Mouse (Mus musculus) intestine, postnatal 0 days (tissue): ENCODE data around the gene Ubtf. TPM values are rescaled to one million over a fixed set of nuclear protein-coding genes. Genes with fewer than 3 reads are reported as not detected.

Experiments used
- ATAC-seq: fragments of 200-750 bp; cut with Nextera tagmentation; 2 replicates; pipeline ENCODE4 v1.8.0; 2017; ENCODE audit warnings: mild to moderate bottlenecking, moderate TSS enrichment, moderate library complexity
- H3K27ac ChIP-seq: fragments of 300-500 bp; sonication (generic); 2 replicates; pipeline ENCODE4 v1.5.1; 2014; ENCODE audit warnings: mild to moderate bottlenecking, low read depth, low read length, moderate library complexity
- H3K27me3 ChIP-seq: fragments of 300-500 bp; sonication (generic); replicated peaks from 2 replicates; pipeline ENCODE4 v1.6.1; 2014; ENCODE audit warnings: low read length, mixed read lengths; ENCODE audit not compliant: control insufficient read depth, insufficient read depth
- H3K36me3 ChIP-seq: fragments of 300-500 bp; sonication (generic); 2 replicates; pipeline ENCODE4 v1.6.1; 2014; ENCODE audit warnings: mild to moderate bottlenecking, moderate library complexity; ENCODE audit not compliant: control insufficient read depth, insufficient read depth
- H3K4me1 ChIP-seq: fragments of 300-500 bp; sonication (generic); replicated peaks from 2 replicates; pipeline ENCODE4 v1.6.1; 2014; ENCODE audit warnings: antibody characterized with exemption, low read length, mixed read lengths; ENCODE audit not compliant: control insufficient read depth, insufficient read depth
- H3K4me2 ChIP-seq: fragments of 300-500 bp; sonication (generic); replicated peaks from 2 replicates; pipeline ENCODE4 v1.6.1; 2014; ENCODE audit warnings: low read depth, mild to moderate bottlenecking, moderate library complexity
- H3K4me3 ChIP-seq: fragments of 300-500 bp; sonication (generic); 2 replicates; pipeline ENCODE4 v1.5.1; 2014; ENCODE audit warnings: low read depth, low read length
- H3K9ac ChIP-seq: fragments of 300-500 bp; sonication (generic); 2 replicates; pipeline ENCODE4 v1.6.1; 2014; ENCODE audit warnings: mild to moderate bottlenecking, low read depth, low read length
- H3K9me3 ChIP-seq: fragments of 300-500 bp; sonication (generic); 2 replicates; pipeline ENCODE4 v1.6.1; 2016; ENCODE audit warnings: mixed run types; ENCODE audit not compliant: control insufficient read depth
- CTCF ChIP-seq: sonication (generic); IDR thresholded peaks from 2 replicates; pipeline ENCODE4 v1.5.1; 2016; ENCODE audit warnings: low read depth, mild to moderate bottlenecking, control low read depth, antibody characterized with exemption, moderate library complexity
- WGBS: fragments of 180-500 bp; shearing (Covaris S2); extraction: QIAGEN DNeasy Blood & Tissue Kit; methylation state at CpG from one replicate; pipeline ENCODE4 v1.1.7; 2014; 5-methylcytosine and 5-hydroxymethylcytosine counted together
- polyA plus RNA-seq: library from polyadenylated mRNA; unstranded; fragments of >200 nt; fragmentation: Nextera tagmentation; extraction: Ambion mirVana; gene quantifications from 2 replicates; pipeline ENCODE4 v1.2.1, GENCODE M21; 2015

Ubtf gene
- polyA plus RNA-seq, 1 experiment from 2014 or later = 39.6 TPM

DNA sequence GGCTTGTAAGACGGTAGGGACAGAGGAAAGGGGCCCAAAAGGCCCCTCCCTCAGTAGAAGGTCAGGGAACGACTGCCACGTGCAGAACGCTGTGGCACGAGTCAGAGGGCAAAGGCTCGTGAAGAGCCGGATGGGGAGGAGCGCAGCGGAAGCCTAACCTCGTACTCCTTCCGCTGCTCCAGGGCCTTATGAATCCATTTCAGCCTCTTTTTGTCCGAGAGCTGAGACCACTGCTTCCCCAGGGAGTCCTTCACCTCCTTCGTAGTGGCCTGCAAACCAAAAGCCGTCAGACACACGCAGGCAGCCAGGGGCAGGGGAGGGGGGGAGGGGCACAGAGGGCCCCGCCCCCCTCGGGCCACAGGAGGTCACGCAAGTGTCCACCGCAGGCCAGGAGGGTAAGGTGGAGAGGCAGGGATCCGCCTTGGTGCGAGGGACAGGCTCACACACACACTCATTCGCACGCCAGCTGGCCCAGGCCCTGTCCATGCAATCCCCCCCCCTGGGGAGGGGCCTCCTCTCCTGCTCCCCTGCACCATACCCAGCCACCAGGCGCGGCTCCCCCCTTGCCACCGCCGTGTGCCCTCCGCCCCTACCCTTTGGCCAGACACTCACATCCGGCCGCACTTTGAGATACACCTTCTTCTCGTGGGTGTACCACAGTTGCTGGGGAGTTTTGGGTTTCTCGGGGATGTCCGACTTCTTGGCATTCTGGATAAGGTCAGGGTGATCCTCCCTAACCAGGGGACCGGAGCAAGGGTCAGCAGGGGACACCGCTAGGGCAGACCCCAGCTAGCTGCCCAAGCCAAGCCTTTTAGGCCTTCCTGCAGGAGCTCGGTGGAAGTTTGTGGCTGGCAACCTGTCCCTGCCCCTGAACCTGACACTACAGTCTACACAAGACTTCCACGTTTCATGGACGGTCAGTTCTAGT, 8.5 kb downstream of the Ubtf start:
- Histone ChIP-seq H3K9me3 (no peaks in the 10 kb centered on the region), H3K27me3 (no peaks in the 10 kb centered on the region), H3K27ac (peak overlapping the region; percentile 57; the same call in 1 of the 2 replicates), H3K4me1 (no peaks in the 10 kb centered on the region; the same call in 1 of the 2 replicates), H3K9ac (0 out of 2 replicates have a peak overlapping the region, but pooled peaks have one; percentile 22), H3K4me2 (peak overlapping the region; percentile 75), H3K4me3 (peak overlapping the region; percentile 15), H3K36me3 (peaks cover 61% of the 10 kb centered on the region)
- ATAC-seq = no peak
- no peak for TF ChIP-seq CTCF
- 47% methylated on average over 34 of the region's 38 CpGs for WGBS

DNA sequence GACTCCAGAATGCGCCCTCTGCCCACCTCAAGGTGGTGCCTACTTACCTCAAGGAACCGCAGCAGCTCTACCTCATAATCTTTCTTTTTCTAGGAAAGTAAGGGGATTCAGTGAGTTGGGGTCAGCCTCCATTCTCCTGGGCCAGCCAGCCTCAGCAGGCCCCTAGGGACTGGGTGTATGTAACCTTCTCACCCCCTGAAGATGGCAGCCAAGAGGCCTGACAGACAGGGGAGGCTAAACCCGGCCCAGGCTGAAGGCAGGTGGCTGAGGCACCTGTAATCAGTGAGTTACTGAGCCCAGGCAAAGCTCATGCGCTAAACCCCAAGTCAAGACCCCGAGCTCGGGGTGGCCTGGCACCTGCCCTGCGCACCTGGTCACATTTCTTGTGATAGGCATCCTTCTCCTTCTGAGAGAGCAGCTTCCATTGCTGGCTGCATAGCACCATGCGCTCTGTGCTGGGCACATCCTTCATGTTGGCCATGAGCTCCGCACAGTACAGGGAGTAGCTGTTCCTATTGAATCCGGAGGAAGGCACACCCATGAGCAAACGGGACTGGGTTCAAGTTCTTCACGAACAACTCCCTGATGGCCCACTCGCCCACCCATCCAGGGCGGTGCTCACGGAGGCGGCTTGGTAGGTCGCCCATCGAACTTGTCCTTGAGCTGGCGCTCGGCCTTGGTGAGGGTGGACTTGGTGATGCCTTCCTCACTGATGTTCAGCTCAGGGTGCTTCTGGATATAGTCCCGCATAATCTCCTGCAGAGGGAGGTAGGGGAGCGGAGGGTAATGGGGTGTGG, 9.5 kb downstream of the Ubtf start:
- H3K4me1 ChIP-seq = no peaks in the 10 kb centered on the region; the same call in 1 of the 2 replicates
- H3K9me3 ChIP-seq = no peaks in the 10 kb centered on the region
- H3K27me3 ChIP-seq = no peaks in the 10 kb centered on the region
- peak; percentile 31; the same call in 1 of the 2 replicates for TF ChIP-seq CTCF
- WGBS = 74% methylated on average over 22 of the region's 22 CpGs
- H3K27ac ChIP-seq = peak overlapping the region; percentile 62; the same call in 1 of the 2 replicates
- no peak for ATAC-seq
- H3K9ac ChIP-seq = 0 out of 2 replicates have a peak overlapping the region, but pooled peaks have one; percentile 34
- peak overlapping the region; percentile 75 for H3K4me2 ChIP-seq
- H3K4me3 ChIP-seq = peak overlapping the region; percentile 39
- H3K36me3 ChIP-seq = peaks cover 62% of the 10 kb centered on the region

- 2% methylated on average over 27 of the region's 27 CpGs for WGBS
Observed at GRCm38 (mm10) chr11:102308979-102309378, 10.6 kb downstream of the Ubtf start.

GRCm38 (mm10) chr11:102308104-102308503, 11.4 kb downstream of the Ubtf start:
- H3K4me2 ChIP-seq = no peak overlapping the region
- no peak overlapping the region for H3K9ac ChIP-seq
- WGBS = 77% methylated on average over 9 of the region's 9 CpGs
- peaks cover 46% of the 10 kb centered on the region for H3K36me3 ChIP-seq
- no peak for TF ChIP-seq CTCF
- no peaks in the 10 kb centered on the region for H3K9me3 ChIP-seq
- H3K27ac ChIP-seq = no peak overlapping the region
- no peak for ATAC-seq
- H3K4me1 ChIP-seq = no peaks in the 10 kb centered on the region; the same call in 1 of the 2 replicates
- H3K4me3 ChIP-seq = no peak overlapping the region
- H3K27me3 ChIP-seq = no peaks in the 10 kb centered on the region

More at GRCm38 (mm10) chr11:102308979-102309378, 10.6 kb downstream of the Ubtf start:
- no peaks in the 10 kb centered on the region; the same call in 1 of the 2 replicates for H3K4me1 ChIP-seq
- no peaks in the 10 kb centered on the region for H3K9me3 ChIP-seq
- ATAC-seq = peak; percentile 91
- 0 out of 2 replicates have a peak overlapping the region, but pooled peaks have one; percentile 34 for H3K9ac ChIP-seq
- H3K4me3 ChIP-seq = peak overlapping the region; percentile 39
- no peaks in the 10 kb centered on the region for H3K27me3 ChIP-seq
- H3K36me3 ChIP-seq = peaks cover 55% of the 10 kb centered on the region
- peak overlapping the region; percentile 75 for H3K4me2 ChIP-seq
- TF ChIP-seq CTCF = peak; percentile 100
- H3K27ac ChIP-seq = peak overlapping the region; percentile 62

DNA sequence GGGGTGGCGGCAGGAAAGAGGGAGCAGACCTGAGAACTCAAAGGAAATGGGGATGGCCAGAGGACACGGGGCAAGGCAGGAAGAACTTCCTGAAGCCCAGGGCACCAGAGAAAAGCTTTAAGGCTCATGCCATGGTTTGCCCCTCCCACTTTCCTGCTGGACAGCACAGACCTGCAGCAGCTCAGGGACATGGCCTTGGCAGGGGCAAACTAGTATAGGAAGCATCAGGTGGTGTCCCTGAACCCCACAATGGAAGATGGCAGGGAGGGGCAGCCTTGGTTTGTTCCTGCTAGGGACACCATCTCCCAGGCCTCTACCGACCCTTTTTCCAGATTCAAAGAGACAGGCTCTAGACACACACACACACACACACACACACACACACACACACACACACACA, 14.2 kb downstream of the Ubtf start:
- Histone ChIP-seq H3K9ac (no peak overlapping the region), H3K4me2 (no peak overlapping the region), H3K4me3 (no peak overlapping the region), H3K27me3 (no peaks in the 10 kb centered on the region), H3K4me1 (no peaks in the 10 kb centered on the region), H3K9me3 (no peaks in the 10 kb centered on the region), H3K27ac (no peak overlapping the region), H3K36me3 (peaks cover 26% of the 10 kb centered on the region)
- TF ChIP-seq CTCF = no peak
- WGBS = 67% methylated on average over 3 of the region's 3 CpGs
- no peak for ATAC-seq

GRCm38 (mm10) chr11:102304141-102304540, 15.4 kb downstream of the Ubtf start:
- no peaks in the 10 kb centered on the region for H3K27me3 ChIP-seq

More at GRCm38 (mm10) chr11:102304141-102304540, 15.4 kb downstream of the Ubtf start:
- H3K9ac ChIP-seq = no peak overlapping the region
- no peak overlapping the region for H3K4me2 ChIP-seq
- 38% methylated on average over 2 of the region's 2 CpGs for WGBS
- H3K4me1 ChIP-seq = no peaks in the 10 kb centered on the region
- no peaks in the 10 kb centered on the region for H3K9me3 ChIP-seq
- H3K36me3 ChIP-seq = peaks cover 21% of the 10 kb centered on the region
- TF ChIP-seq CTCF = no peak
- no peak overlapping the region for H3K27ac ChIP-seq
- no peak for ATAC-seq
- no peak overlapping the region for H3K4me3 ChIP-seq
